Mouse (Mus musculus) forebrain, embryonic 14.5 days (tissue): ENCODE measurements around the gene 0610009B22Rik. TPM values are rescaled to one million over a fixed set of nuclear protein-coding genes. Genes with fewer than 3 reads are reported as not detected.
"Not testable (repeated sequence)": the region's sequence is repeated elsewhere in the genome, so short reads cannot be mapped to it uniquely, and the experiment has no call there.

Experiments used
- ATAC-seq: fragments of 200-750 bp; cut with Nextera tagmentation; 2 replicates; pipeline ENCODE4 v1.8.0; 2017; ENCODE audit warnings: mild to moderate bottlenecking, moderate library complexity
- DNase-seq: peaks from one replicate; pipeline ENCODE4 v3.0.0-alpha.2; 2015; ENCODE audit warnings: low spot score
- H3K27ac ChIP-seq: fragments of 300-500 bp; sonication (generic); 2 replicates; pipeline ENCODE4 v1.5.1; 2014; ENCODE audit warnings: low read depth, mild to moderate bottlenecking, control low read depth, low read length, moderate library complexity
- H3K27me3 ChIP-seq: fragments of 300-500 bp; sonication (generic); replicated peaks from 2 replicates; pipeline ENCODE4 v1.6.1; 2014; ENCODE audit warnings: low read length, control low read depth, mixed read lengths; ENCODE audit not compliant: control insufficient read depth, insufficient read depth
- H3K36me3 ChIP-seq: fragments of 300-500 bp; sonication (generic); 2 replicates; pipeline ENCODE4 v1.6.1; 2014; ENCODE audit warnings: low read length, control low read depth; ENCODE audit not compliant: control insufficient read depth, insufficient read depth
- H3K4me1 ChIP-seq: fragments of 300-500 bp; sonication (generic); 2 replicates; pipeline ENCODE4 v1.6.1; 2014; ENCODE audit warnings: antibody characterized with exemption, low read length, control low read depth; ENCODE audit not compliant: control insufficient read depth, insufficient read depth
- H3K4me2 ChIP-seq: fragments of 300-500 bp; sonication (generic); 2 replicates; pipeline ENCODE4 v1.6.1; 2014; ENCODE audit warnings: mild to moderate bottlenecking, control low read depth, low read length
- H3K4me3 ChIP-seq: fragments of 300-500 bp; sonication (generic); 2 replicates; pipeline ENCODE4 v1.5.1; 2014; ENCODE audit warnings: low read depth, low read length, control low read depth
- H3K9ac ChIP-seq: fragments of 300-500 bp; sonication (generic); 2 replicates; pipeline ENCODE4 v1.6.1; 2014; ENCODE audit warnings: mild to moderate bottlenecking, low read length, control low read depth, moderate library complexity
- H3K9me3 ChIP-seq: fragments of 300-500 bp; sonication (generic); replicated peaks from 2 replicates; pipeline ENCODE4 v1.6.1; 2016; ENCODE audit warnings: low read length, control low read depth, mixed read lengths; ENCODE audit not compliant: control insufficient read depth
- WGBS: fragments of 180-500 bp; shearing (Covaris S2); extraction: QIAGEN DNeasy Blood & Tissue Kit; methylation state at CpG from one replicate; pipeline ENCODE4 v1.1.7; 2014; 5-methylcytosine and 5-hydroxymethylcytosine counted together
- polyA plus RNA-seq: library from polyadenylated mRNA; unstranded; fragments of >200 nt; fragmentation: Nextera tagmentation; extraction: Ambion mirVana; gene quantifications from 2 replicates; pipeline ENCODE4 v1.2.1, GENCODE M21; 2014

0610009B22Rik gene
- 97.8 and 108 TPM in 2 replicates for polyA plus RNA-seq

- Histone ChIP-seq H3K4me1 (peaks cover 6% of the 10 kb centered on the region), H3K9me3 (no peaks in the 10 kb centered on the region), H3K4me2 (peak within 1 kb of the TSS; percentile 71), H3K36me3 (peaks cover 11% of the 10 kb centered on the region; the same call in 1 of the 2 replicates), H3K4me3 (peak within 1 kb of the TSS; percentile 66), H3K27ac (peak within 1 kb of the TSS; percentile 98), H3K27me3 (no peaks in the 10 kb centered on the region), H3K9ac (peak within 1 kb of the TSS; percentile 83)
- peak; percentile 99 for ATAC-seq
- WGBS: under 1% methylated on average over 60 of the region's 60 CpGs
- DNase-seq: peak; percentile 100
These were observed at the start of gene 0610009B22Rik for GRCm38 (mm10) chr11:51688330-51689328. Gene 0610009B22Rik, minus strand, starts transcription at chr11:51688874.

GRCm38 (mm10) chr11:51734218-51734617 lies 45.5 kb upstream of the 0610009B22Rik start:
- H3K4me3 ChIP-seq: not testable (repeated sequence)

GRCm38 (mm10) chr11:51732883-51733282 lies 44.2 kb upstream of the 0610009B22Rik start:
- Histone ChIP-seq H3K27ac (no peak overlapping the region), H3K4me1 (no peaks in the 10 kb centered on the region), H3K36me3 (peaks cover 44% of the 10 kb centered on the region), H3K9me3 (no peaks in the 10 kb centered on the region), H3K4me2 (no peak overlapping the region), H3K4me3 (no peak overlapping the region), H3K9ac (no peak overlapping the region), H3K27me3 (no peaks in the 10 kb centered on the region)
- DNase-seq (no peak), ATAC-seq (no peak)
- 88% methylated on average over 1 of the region's 1 CpGs for WGBS

More at GRCm38 (mm10) chr11:51734218-51734617, 45.5 kb upstream of the 0610009B22Rik start:
- H3K4me2 ChIP-seq, H3K4me1 ChIP-seq, H3K27ac ChIP-seq, H3K9ac ChIP-seq, H3K27me3 ChIP-seq, H3K9me3 ChIP-seq, ATAC-seq, DNase-seq: not testable (repeated sequence)
- 94% methylated on average over 12 of the region's 13 CpGs for WGBS
- H3K36me3 ChIP-seq: peaks cover 44% of the 10 kb centered on the region

- ATAC-seq: no peak
- WGBS: 95% methylated on average over 11 of the region's 11 CpGs
These were observed 32.4 kb upstream of the 0610009B22Rik start for GRCm38 (mm10) chr11:51721066-51721465.

GRCm38 (mm10) chr11:51707080-51707479 lies 18.4 kb upstream of the 0610009B22Rik start:
- WGBS: 96% methylated on average over 7 of the region's 13 CpGs
- no peak overlapping the region for H3K27ac ChIP-seq

More at GRCm38 (mm10) chr11:51721066-51721465, 32.4 kb upstream of the 0610009B22Rik start:
- H3K27me3 ChIP-seq: no peaks in the 10 kb centered on the region
- H3K27ac ChIP-seq: no peak overlapping the region
- H3K4me1 ChIP-seq: no peaks in the 10 kb centered on the region
- H3K9me3 ChIP-seq: no peaks in the 10 kb centered on the region
- H3K4me2 ChIP-seq: no peak overlapping the region
- no peak overlapping the region for H3K4me3 ChIP-seq
- DNase-seq: no peak
- peaks cover 71% of the 10 kb centered on the region for H3K36me3 ChIP-seq
- H3K9ac ChIP-seq: no peak overlapping the region

GRCm38 (mm10) chr11:51706451-51706850 lies 17.8 kb upstream of the 0610009B22Rik start:
- peaks cover 71% of the 10 kb centered on the region for H3K36me3 ChIP-seq

More at GRCm38 (mm10) chr11:51707080-51707479, 18.4 kb upstream of the 0610009B22Rik start:
- no peak overlapping the region for H3K4me3 ChIP-seq
- H3K9ac ChIP-seq: no peak overlapping the region
- H3K27me3 ChIP-seq: no peaks in the 10 kb centered on the region
- DNase-seq (no peak), ATAC-seq (no peak)
- no peak overlapping the region for H3K4me2 ChIP-seq
- no peaks in the 10 kb centered on the region for H3K4me1 ChIP-seq
- H3K36me3 ChIP-seq: peaks cover 70% of the 10 kb centered on the region
- H3K9me3 ChIP-seq: no peaks in the 10 kb centered on the region

GRCm38 (mm10) chr11:51703379-51703998 lies 14.8 kb upstream of the 0610009B22Rik start:
- no peak for ATAC-seq
- peaks cover 85% of the 10 kb centered on the region for H3K36me3 ChIP-seq
- no peaks in the 10 kb centered on the region for H3K27me3 ChIP-seq
- H3K4me3 ChIP-seq: no peak overlapping the region
- H3K9me3 ChIP-seq: no peaks in the 10 kb centered on the region
- H3K9ac ChIP-seq: no peak overlapping the region
- 61% methylated on average over 10 of the region's 10 CpGs for WGBS
- no peak overlapping the region for H3K27ac ChIP-seq
- H3K4me2 ChIP-seq: no peak overlapping the region
- no peaks in the 10 kb centered on the region for H3K4me1 ChIP-seq
- DNase-seq: no peak

More at GRCm38 (mm10) chr11:51706451-51706850, 17.8 kb upstream of the 0610009B22Rik start:
- no peak for DNase-seq
- no peak overlapping the region for H3K27ac ChIP-seq
- H3K4me1 ChIP-seq: no peaks in the 10 kb centered on the region
- WGBS: 98% methylated on average over 10 of the region's 10 CpGs
- H3K4me2 ChIP-seq: no peak overlapping the region
- no peaks in the 10 kb centered on the region for H3K9me3 ChIP-seq
- H3K9ac ChIP-seq: no peak overlapping the region
- H3K4me3 ChIP-seq: no peak overlapping the region
- no peak for ATAC-seq
- H3K27me3 ChIP-seq: no peaks in the 10 kb centered on the region

- Histone ChIP-seq H3K27me3 (no peaks in the 10 kb centered on the region), H3K36me3 (peaks cover 85% of the 10 kb centered on the region), H3K4me1 (no peaks in the 10 kb centered on the region), H3K9me3 (no peaks in the 10 kb centered on the region), H3K4me3 (no peak overlapping the region), H3K27ac (no peak overlapping the region), H3K4me2 (no peak overlapping the region), H3K9ac (no peak overlapping the region)
- no peak for DNase-seq
- 62% methylated on average over 3 of the region's 3 CpGs for WGBS
- no peak for ATAC-seq
These were observed 14.2 kb upstream of the 0610009B22Rik start for GRCm38 (mm10) chr11:51702831-51703230.
